Mouse (Mus musculus) small intestine, adult 2 months (tissue): ENCODE results near the gene Cip2a. TPM values are rescaled to one million over a fixed set of nuclear protein-coding genes. Genes with fewer than 3 reads are reported as not detected.

Experiments used
- H3K27ac ChIP-seq: fragments of 200-500 bp; 2 replicates; pipeline ENCODE4 v1.5.1; 2012; ENCODE audit warnings: low read depth, low read length, control low read depth, inconsistent platforms; ENCODE audit not compliant: insufficient read depth
- H3K27me3 ChIP-seq: fragments of 200-500 bp; 2 replicates; pipeline ENCODE4 v1.6.1; 2012; ENCODE audit warnings: mild to moderate bottlenecking, moderate library complexity, low read length, inconsistent platforms; ENCODE audit not compliant: control insufficient read depth, insufficient read depth
- H3K36me3 ChIP-seq: fragments of 200-500 bp; 2 replicates; pipeline ENCODE4 v1.6.1; 2012; ENCODE audit warnings: mild to moderate bottlenecking, low read length, control low read depth, inconsistent platforms; ENCODE audit not compliant: control insufficient read depth, insufficient read depth
- H3K4me1 ChIP-seq: fragments of 200-500 bp; 2 replicates; pipeline ENCODE4 v1.6.1; 2012; ENCODE audit warnings: low read length, inconsistent platforms, mixed read lengths; ENCODE audit not compliant: control insufficient read depth, insufficient read depth, insufficient read length
- H3K4me3 ChIP-seq: fragments of 200-500 bp; 2 replicates; pipeline ENCODE4 v1.5.1; 2012; ENCODE audit warnings: low read depth, mild to moderate bottlenecking, control low read depth, inconsistent platforms, low read length, moderate library complexity
- CTCF ChIP-seq: fragments of 200-500 bp; IDR thresholded peaks from 2 replicates; pipeline ENCODE4 v1.5.1; 2012; ENCODE audit warnings: low read depth, mild to moderate bottlenecking, control low read depth, inconsistent platforms, low read length, moderate library complexity, mixed read lengths; ENCODE audit not compliant: insufficient replicate concordance, insufficient read length; ENCODE audit errors: extremely low read depth
- POLR2A ChIP-seq: fragments of 200-500 bp; IDR thresholded peaks from 2 replicates; pipeline ENCODE4 v1.6.1; 2012; ENCODE audit warnings: low read depth, mild to moderate bottlenecking, control low read depth, inconsistent platforms, low read length, moderate library complexity
- WGBS: fragments of 180-500 bp; shearing (Covaris S2); methylation state at CpG from one replicate; pipeline ENCODE4 v1.1.7; 2018; 5-methylcytosine and 5-hydroxymethylcytosine counted together
- polyA plus RNA-seq: library from polyadenylated mRNA; depleted of rRNA; stranded (reverse); fragments of >200 nt; gene quantifications from 2 replicates; pipeline ENCODE4 v1.2.3, GENCODE M21; 2012; rRNA removed

The Cip2a gene
- polyA plus RNA-seq, 1 experiment: 0.70 TPM

DNA sequence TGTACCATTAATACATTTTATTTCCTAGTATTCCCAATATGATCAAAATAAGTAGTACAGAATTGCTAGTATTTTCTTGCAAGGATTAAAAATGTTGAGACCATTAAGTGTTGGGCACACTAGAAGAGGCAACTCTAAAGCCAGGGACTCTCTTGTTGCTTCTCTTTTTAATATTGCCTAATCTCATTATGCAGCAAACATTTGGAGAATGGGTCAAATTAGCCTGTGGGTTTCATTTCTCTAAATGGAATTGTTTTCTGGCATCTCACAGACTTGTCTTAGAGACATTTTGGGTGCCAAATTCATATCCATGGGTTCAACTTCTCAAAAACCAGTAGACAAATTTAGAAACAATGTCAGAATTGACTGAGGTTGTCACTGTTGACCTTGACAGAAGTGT is 55.2 kb downstream of the Cip2a start:
- TF ChIP-seq CTCF: no peak
- TF ChIP-seq POLR2A: no peak
- Histone ChIP-seq H3K4me3 (no peak overlapping the region), H3K27ac (no peak overlapping the region), H3K27me3 (no peaks in the 10 kb centered on the region), H3K36me3 (no peaks in the 10 kb centered on the region), H3K4me1 (no peaks in the 10 kb centered on the region)

DNA sequence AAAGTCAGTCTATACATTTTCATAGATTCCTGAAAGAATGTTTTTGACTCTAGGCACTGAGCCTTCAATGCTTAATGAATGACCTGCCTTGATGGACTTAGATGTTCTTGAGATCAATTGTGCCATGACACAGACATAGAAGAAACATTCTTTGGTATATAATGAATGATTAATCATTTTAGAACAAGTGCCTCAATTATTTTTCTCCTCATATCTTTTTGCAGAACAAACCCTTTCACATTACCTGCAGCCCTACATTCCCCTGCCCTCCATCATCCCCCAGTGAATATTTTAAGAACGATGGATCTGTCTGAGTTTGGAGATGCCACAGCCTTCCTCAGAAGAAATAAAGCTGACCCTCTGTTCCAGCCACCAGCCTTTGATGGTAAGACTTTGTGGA is 63.2 kb downstream of the Cip2a start, which contains the start of gene Myh15:
Gene Myh15, plus strand, starts transcription at position 301 of the 400 bp plus-strand sequence.
- Histone ChIP-seq H3K27me3 (no peaks in the 10 kb centered on the region), H3K4me3 (no peak within 1 kb of the TSS), H3K36me3 (no peaks in the 10 kb centered on the region), H3K4me1 (no peaks in the 10 kb centered on the region), H3K27ac (no peak within 1 kb of the TSS)
- WGBS: 100% methylated on average over 1 of the region's 1 CpGs
- TF ChIP-seq CTCF (no peak), POLR2A (no peak)

Other genes starting within 250 kb of the Cip2a start
- 0.04 and 0.14 TPM in 2 replicates for gene Trat1, start 222.2 kb upstream of the Cip2a start, polyA plus RNA-seq
- gene Retnlb, start 177.3 kb upstream of the Cip2a start, polyA plus RNA-seq: 1.0 TPM in 1 of 2 replicates, not detected in the other
- gene Retnla, start 151.6 kb upstream of the Cip2a start, polyA plus RNA-seq: 0.33 and 8.8 TPM in 2 replicates
- gene Retnlg, start 121.6 kb upstream of the Cip2a start, polyA plus RNA-seq: 4.0 and 4.3 TPM in 2 replicates
- 0.15 and 0.41 TPM in 2 replicates for gene Dzip3, start within 50 bp of the Cip2a start, polyA plus RNA-seq
- gene Myh15, start 63.3 kb downstream of the Cip2a start, polyA plus RNA-seq: not detected in 2 replicates